Mouse (Mus musculus) myocyte (in vitro differentiated cells): Measurements from ENCODE around the gene Trpm1.

ENCODE experiments used
- CEBPB ChIP-seq: IDR thresholded peaks from 2 replicates; pipeline ENCODE4 v1.6.1; 2011; ENCODE audit warnings: mild to moderate bottlenecking, moderate library complexity; ENCODE audit not compliant: poor library complexity, insufficient read depth, severe bottlenecking
- MAX ChIP-seq: IDR thresholded peaks from one replicate; pipeline ENCODE4 v1.6.1; 2011; ENCODE audit warnings: low read depth, mild to moderate bottlenecking, control low read depth
- MYOD1 ChIP-seq, 3 experiments: IDR thresholded peaks; one replicate each; pipeline ENCODE4 v1.6.1; 2011; ENCODE audit warnings: control low read depth in 2 of 3, low read depth in 2 of 3, mild to moderate bottlenecking in 2 of 3, moderate library complexity in 1 of 3; ENCODE audit not compliant: insufficient read length in 2 of 3, control insufficient read depth in 1 of 3
- POLR2A ChIP-seq: IDR thresholded peaks from one replicate; pipeline ENCODE4 v1.6.1; 2011; ENCODE audit warnings: low read depth, mild to moderate bottlenecking, control low read depth, moderate library complexity; ENCODE audit not compliant: insufficient read length
- TCF12 ChIP-seq: IDR thresholded peaks from one replicate; pipeline ENCODE4 v1.6.1; 2011; ENCODE audit warnings: mild to moderate bottlenecking, control low read depth; ENCODE audit not compliant: poor library complexity, insufficient read depth, severe bottlenecking
- USF1 ChIP-seq: IDR thresholded peaks from one replicate; pipeline ENCODE4 v1.6.1; 2011; ENCODE audit warnings: low read depth, mild to moderate bottlenecking, control low read depth, moderate library complexity

GRCm38 (mm10) chr7:64276921-64277320 is 123.3 kb downstream of the Trpm1 start:
- TF ChIP-seq USF1 (no peak), POLR2A (no peak), CEBPB (no peak), TCF12 (no peak), MYOD1 (IDR thresholded peaks at IDR 0.05; ENCODE audit: control insufficient read depth in 1 of 3, insufficient read length in 2 of 3, low read depth in 2 of 3) (no peak), MAX (peak; percentile 51)
